Mouse (Mus musculus): ENCODE data around the gene Sde2.
A peak's percentile ranks its signal among the peaks of the same experiment; 100 is the strongest.

The Sde2 gene

GRCm38 (mm10) chr1:180850316-180851270 is at the start of gene Sde2:
Sde2 (plus strand) TSS chr1:180851127.
- peak; percentile 100 for DNase-seq (ENCODE audit: low spot score in 2 of 2)

- no peak for DNase-seq (ENCODE audit: low spot score in 2 of 2)
These were observed 49.4 kb upstream of the Sde2 start for GRCm38 (mm10) chr1:180801466-180801994.

GRCm38 (mm10) chr1:180803881-180804280 is 47.0 kb upstream of the Sde2 start:
- DNase-seq (ENCODE audit: low spot score in 2 of 2) = no peak

- no peak for DNase-seq (ENCODE audit: low spot score in 2 of 2)
These were observed 42.1 kb upstream of the Sde2 start for GRCm38 (mm10) chr1:180808831-180809230.

- DNase-seq (ENCODE audit: low spot score in 2 of 2) = no peak
These were observed 40.0 kb upstream of the Sde2 start for GRCm38 (mm10) chr1:180810976-180811375.

GRCm38 (mm10) chr1:180811596-180812462 is 39.1 kb upstream of the Sde2 start:
- DNase-seq (ENCODE audit: low spot score in 2 of 2) = no peak

GRCm38 (mm10) chr1:180812463-180813408 is 38.2 kb upstream of the Sde2 start:
- DNase-seq (ENCODE audit: low spot score in 2 of 2) = peak; percentile 50 to 51

- peak; percentile 89 to 94 for DNase-seq (ENCODE audit: low spot score in 2 of 2)
These were observed 37.5 kb upstream of the Sde2 start for GRCm38 (mm10) chr1:180813409-180813884.

GRCm38 (mm10) chr1:180813885-180814740 is 36.8 kb upstream of the Sde2 start, which contains the start of gene H3f3a:
H3f3a (minus strand) TSS chr1:180813943.
- DNase-seq (ENCODE audit: low spot score in 2 of 2) = peak in 1 of 2 experiments; percentile 82

GRCm38 (mm10) chr1:180815371-180816024 is 35.4 kb upstream of the Sde2 start:
- DNase-seq (ENCODE audit: low spot score in 2 of 2) = no peak

GRCm38 (mm10) chr1:180818000-180818399 is 32.9 kb upstream of the Sde2 start:
- no peak for DNase-seq (ENCODE audit: low spot score in 2 of 2)

- DNase-seq (ENCODE audit: low spot score in 2 of 2) = no peak
These were observed 29.8 kb upstream of the Sde2 start for GRCm38 (mm10) chr1:180821101-180821500.

GRCm38 (mm10) chr1:180822276-180822675 is 28.7 kb upstream of the Sde2 start:
- no peak for DNase-seq (ENCODE audit: low spot score in 2 of 2)

- DNase-seq (ENCODE audit: low spot score in 2 of 2) = no peak
These were observed 27.2 kb upstream of the Sde2 start for GRCm38 (mm10) chr1:180823716-180824115.

- DNase-seq (ENCODE audit: low spot score in 2 of 2) = no peak
These were observed 26.2 kb upstream of the Sde2 start for GRCm38 (mm10) chr1:180824721-180825120.

GRCm38 (mm10) chr1:180826634-180827033 is 24.3 kb upstream of the Sde2 start:
- DNase-seq (ENCODE audit: low spot score in 2 of 2) = no peak

- DNase-seq (ENCODE audit: low spot score in 2 of 2) = no peak
These were observed 21.2 kb upstream of the Sde2 start for GRCm38 (mm10) chr1:180829775-180830174.

- DNase-seq (ENCODE audit: low spot score in 2 of 2) = no peak
These were observed 20.8 kb upstream of the Sde2 start for GRCm38 (mm10) chr1:180830175-180830574.

Measured in frontal cortex, postnatal 10 days (tissue).